Mouse (Mus musculus) stomach, adult 2 months (tissue): ENCODE measurements around the gene Fam171a1. TPM values are rescaled to one million over a fixed set of nuclear protein-coding genes. Genes with fewer than 3 reads are reported as not detected.

ENCODE experiments used
- polyA plus RNA-seq: library from polyadenylated mRNA; depleted of rRNA; stranded (reverse); fragments of >200 nt; gene quantifications from 2 replicates; pipeline ENCODE4 v1.2.3, GENCODE M21; 2012; rRNA removed

The Fam171a1 gene
- polyA plus RNA-seq, result 3.0 and 4.0 TPM in 2 replicates

DNA sequence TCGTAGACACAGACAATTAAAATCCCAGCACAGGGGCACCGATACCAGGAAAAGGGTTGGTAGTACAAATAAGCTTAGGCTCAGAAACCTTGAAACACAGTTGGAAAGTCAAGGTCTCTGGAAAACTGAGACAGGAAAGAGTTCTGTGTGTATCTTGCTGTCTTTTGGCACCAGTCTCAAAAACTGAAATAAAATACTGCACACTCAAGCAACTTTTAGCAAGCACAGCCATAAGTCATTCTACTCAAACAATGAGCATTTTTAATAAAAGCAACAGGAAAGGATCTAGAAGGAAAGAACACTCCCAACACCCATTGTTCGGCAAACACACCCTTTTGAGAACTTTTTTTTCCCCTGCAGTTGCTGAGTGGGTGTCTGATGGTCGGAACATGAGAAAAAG, at the start of gene Fam171a1:
Fam171a1 (plus strand) TSS at position 359 of the 400 bp plus-strand sequence.

Other genes starting within 250 kb of the Fam171a1 start
- 1.8 and 3.0 TPM in 2 replicates for gene Nmt2, start 170.0 kb downstream of the Fam171a1 start, polyA plus RNA-seq
- gene Rpp38, start 218.4 kb downstream of the Fam171a1 start, polyA plus RNA-seq, result 1.0 and 1.1 TPM in 2 replicates
- gene Acbd7, start 221.9 kb downstream of the Fam171a1 start, polyA plus RNA-seq, result not detected in 2 replicates